Mouse (Mus musculus) bone marrow, adult 2 months (tissue): ENCODE results near the gene Trat1.

Experiments used
- CTCF ChIP-seq: fragments of 200-500 bp; IDR thresholded peaks from 2 replicates; pipeline ENCODE4 v1.5.1; 2011; ENCODE audit warnings: low read length, control low read depth; ENCODE audit not compliant: control insufficient read depth, insufficient read depth
- POLR2A ChIP-seq: fragments of 200-500 bp; IDR thresholded peaks from 2 replicates; pipeline ENCODE4 v1.6.1; 2011; ENCODE audit warnings: low read depth, mild to moderate bottlenecking, control low read depth, low read length, borderline replicate concordance; ENCODE audit not compliant: control insufficient read depth

- no peak for TF ChIP-seq CTCF
- no peak for TF ChIP-seq POLR2A
These were observed 46.7 kb upstream of the Trat1 start for GRCm38 (mm10) chr16:48818524-48818923.
